Mouse (Mus musculus) olfactory bulb, adult 2 months (tissue): ENCODE results near the gene Klhl7.

Source experiments
- CTCF ChIP-seq: fragments of 200-500 bp; IDR thresholded peaks from 2 replicates; pipeline ENCODE4 v1.5.1; 2012; ENCODE audit warnings: low read depth, mild to moderate bottlenecking, low read length, moderate library complexity; ENCODE audit not compliant: insufficient read depth
- POLR2A ChIP-seq: fragments of 200-500 bp; IDR thresholded peaks from 2 replicates; pipeline ENCODE4 v1.6.1; 2012; ENCODE audit warnings: mild to moderate bottlenecking, low read depth, low read length, moderate library complexity; ENCODE audit not compliant: insufficient read depth

GRCm38 (mm10) chr5:24125910-24126636 lies 25.7 kb downstream of the Klhl7 start:
- TF ChIP-seq POLR2A (no peak), CTCF (no peak)
